Mouse (Mus musculus): ENCODE measurements around the gene Lmod3. TPM values are rescaled to one million over a fixed set of nuclear protein-coding genes. Genes with fewer than 3 reads are reported as not detected.

Gene Lmod3
- polyA plus RNA-seq, 1 experiment from 2014 or later = not detected

DNA sequence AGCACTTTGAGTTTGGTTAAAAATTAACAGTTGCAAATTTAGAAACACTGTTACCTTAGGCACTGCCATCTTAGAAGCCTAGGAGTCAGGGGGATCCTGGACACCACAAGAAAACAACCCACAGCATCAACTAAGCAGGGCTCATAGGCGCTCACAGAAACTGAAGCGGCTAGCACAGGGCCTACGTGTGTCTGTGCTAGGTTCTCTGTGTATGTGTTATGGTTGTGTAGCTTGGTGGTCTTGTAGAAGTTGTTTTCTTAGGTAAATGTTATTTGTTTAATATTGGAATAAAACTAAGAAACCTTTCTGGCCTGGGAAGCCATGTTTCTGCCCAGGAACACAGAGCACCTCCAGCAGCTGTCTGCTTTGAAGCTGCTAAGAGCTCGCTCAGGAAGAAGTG lies 42.8 kb downstream of the Lmod3 start:
- Histone ChIP-seq H3K4me2 (ENCODE audit: low read length) (no peak overlapping the region), H3K27me3 (replicated peaks; ENCODE audit: control insufficient read depth, insufficient read depth, low read length) (no peaks in the 10 kb centered on the region), H3K36me3 (ENCODE audit: control insufficient read depth, insufficient read depth, low read length) (no peaks in the 10 kb centered on the region), H3K4me1 (ENCODE audit: control insufficient read depth, insufficient read depth, low read depth, low read length) (peaks cover 12% of the 10 kb centered on the region), H3K27ac (ENCODE audit: low read depth, low read length) (no peak overlapping the region), H3K9ac (ENCODE audit: low read depth, low read length) (no peak overlapping the region), H3K9me3 (ENCODE audit: control insufficient read depth, low read length) (no peaks in the 10 kb centered on the region), H3K4me3 (ENCODE audit: low read length) (no peak overlapping the region)
- ATAC-seq = no peak
- whole genome bisulfite sequencing = 87% methylated on average over 4 of the region's 4 CpGs

DNA sequence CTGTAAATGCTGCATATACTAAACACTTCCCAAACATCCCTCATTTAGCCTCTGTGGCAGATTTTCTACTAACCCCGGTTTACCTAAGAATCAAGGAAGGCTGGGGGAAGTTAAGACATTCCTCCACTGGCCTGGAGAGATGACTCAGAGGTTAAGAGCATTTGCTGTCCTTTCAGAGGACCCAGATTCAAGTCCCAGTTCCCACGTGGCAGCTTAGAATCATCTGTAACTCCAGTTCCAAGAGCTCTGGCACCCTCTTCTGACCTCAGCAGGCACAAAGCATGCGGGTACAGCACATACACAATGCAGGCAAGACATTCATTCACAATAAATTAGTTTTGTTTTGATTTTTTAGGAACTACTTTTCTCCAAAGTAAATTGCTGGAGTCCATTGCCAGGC lies 43.4 kb downstream of the Lmod3 start:
- no peak for ATAC-seq
- Histone ChIP-seq H3K27me3 (replicated peaks; ENCODE audit: control insufficient read depth, insufficient read depth, low read length) (no peaks in the 10 kb centered on the region), H3K4me3 (ENCODE audit: low read length) (no peak overlapping the region), H3K27ac (ENCODE audit: low read depth, low read length) (no peak overlapping the region), H3K4me1 (ENCODE audit: control insufficient read depth, insufficient read depth, low read depth, low read length) (peaks cover 17% of the 10 kb centered on the region), H3K36me3 (ENCODE audit: control insufficient read depth, insufficient read depth, low read length) (no peaks in the 10 kb centered on the region), H3K4me2 (ENCODE audit: low read length) (no peak overlapping the region), H3K9me3 (ENCODE audit: control insufficient read depth, low read length) (no peaks in the 10 kb centered on the region), H3K9ac (ENCODE audit: low read depth, low read length) (no peak overlapping the region)
- WGBS = 46% methylated on average over 3 of the region's 3 CpGs

DNA sequence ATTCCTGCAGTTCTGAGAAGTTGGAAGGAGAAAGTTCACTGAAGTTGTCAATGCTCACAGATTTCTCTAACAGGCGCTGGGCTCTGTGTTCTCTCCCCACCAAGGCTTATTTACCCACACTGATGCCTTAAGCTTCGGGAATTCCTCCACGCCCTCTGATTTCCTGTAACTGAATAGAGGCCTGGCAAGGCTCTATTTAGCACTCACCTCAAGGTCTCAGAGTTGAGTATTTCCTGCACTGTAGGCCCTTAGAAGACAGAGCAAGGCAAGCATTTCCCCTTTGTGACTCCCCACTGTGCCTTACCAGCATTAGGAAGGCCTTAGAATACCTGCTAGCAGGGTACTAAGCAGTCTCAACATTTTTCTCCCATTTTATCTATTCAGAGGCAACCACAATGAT lies 44.2 kb downstream of the Lmod3 start:
- H3K4me3 ChIP-seq (ENCODE audit: low read length) = no peak overlapping the region
- no peak for ATAC-seq
- H3K4me2 ChIP-seq (ENCODE audit: low read length) = no peak overlapping the region
- H3K36me3 ChIP-seq (ENCODE audit: control insufficient read depth, insufficient read depth, low read length) = no peaks in the 10 kb centered on the region
- no peak overlapping the region for H3K27ac ChIP-seq (ENCODE audit: low read depth, low read length)
- H3K4me1 ChIP-seq (ENCODE audit: control insufficient read depth, insufficient read depth, low read depth, low read length) = peaks cover 19% of the 10 kb centered on the region
- H3K9ac ChIP-seq (ENCODE audit: low read depth, low read length) = no peak overlapping the region
- H3K9me3 ChIP-seq (ENCODE audit: control insufficient read depth, low read length) = no peaks in the 10 kb centered on the region
- WGBS = 34% methylated on average over 3 of the region's 3 CpGs
- no peaks in the 10 kb centered on the region for H3K27me3 ChIP-seq (replicated peaks; ENCODE audit: control insufficient read depth, insufficient read depth, low read length)

DNA sequence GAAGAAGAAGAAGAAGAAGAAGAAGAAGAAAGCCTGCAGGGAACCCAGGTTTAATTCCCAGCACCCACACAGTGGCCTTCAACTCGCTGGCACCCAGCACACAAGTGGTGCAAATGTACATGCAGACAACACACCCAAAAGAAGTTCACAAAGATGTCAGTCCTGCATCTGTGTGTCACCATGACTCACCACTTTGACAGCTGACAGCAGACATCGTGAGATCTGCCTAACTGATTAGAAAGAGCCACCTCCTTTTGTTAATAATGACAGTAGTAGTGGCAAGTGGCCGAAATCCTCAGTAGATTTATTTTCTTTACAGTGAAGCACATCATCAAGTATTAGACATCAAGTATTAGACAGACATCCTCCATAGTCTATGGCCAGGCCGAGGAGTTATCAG lies 45.5 kb downstream of the Lmod3 start:
- H3K9ac ChIP-seq (ENCODE audit: low read depth, low read length) = no peak overlapping the region
- ATAC-seq = no peak
- no peak overlapping the region for H3K4me3 ChIP-seq (ENCODE audit: low read length)
- no peak overlapping the region for H3K4me2 ChIP-seq (ENCODE audit: low read length)
- H3K4me1 ChIP-seq (ENCODE audit: control insufficient read depth, insufficient read depth, low read depth, low read length) = peaks cover 13% of the 10 kb centered on the region
- WGBS = 77% methylated on average over 4 of the region's 4 CpGs
- H3K27ac ChIP-seq (ENCODE audit: low read depth, low read length) = no peak overlapping the region
- no peaks in the 10 kb centered on the region for H3K9me3 ChIP-seq (ENCODE audit: control insufficient read depth, low read length)
- H3K36me3 ChIP-seq (ENCODE audit: control insufficient read depth, insufficient read depth, low read length) = no peaks in the 10 kb centered on the region
- H3K27me3 ChIP-seq (replicated peaks; ENCODE audit: control insufficient read depth, insufficient read depth, low read length) = no peaks in the 10 kb centered on the region

DNA sequence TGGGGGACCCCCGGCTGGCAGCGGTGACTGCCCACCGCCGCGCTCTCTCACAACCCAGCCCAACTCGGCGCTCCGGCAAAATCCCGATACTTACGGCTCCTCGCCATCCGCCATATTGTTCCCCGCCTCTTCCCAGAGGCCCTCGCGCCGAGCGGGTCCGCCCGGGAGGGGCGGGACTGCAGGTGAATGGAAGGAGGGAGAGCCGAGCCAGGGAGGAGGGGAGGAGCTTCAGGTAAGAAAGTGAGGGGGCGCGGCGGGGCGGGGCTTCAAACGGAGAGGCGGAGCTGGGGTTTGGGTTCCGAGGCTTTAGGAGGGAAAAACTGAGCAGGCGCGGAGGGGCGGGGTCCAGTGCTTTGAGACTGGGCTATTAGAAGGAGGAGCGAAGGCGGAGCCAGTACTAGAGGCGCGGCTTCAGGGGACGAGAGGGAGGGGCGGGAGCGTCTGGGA lies 47.1 kb downstream of the Lmod3 start, which contains the start of gene Uba3:
Gene Uba3, minus strand, starts transcription at position 209 of the 447 bp plus-strand sequence.
- Histone ChIP-seq H3K4me3 (ENCODE audit: low read length) (peak within 1 kb of the TSS; percentile 94), H3K4me2 (ENCODE audit: low read length) (peak within 1 kb of the TSS; percentile 73), H3K27me3 (replicated peaks; ENCODE audit: control insufficient read depth, insufficient read depth, low read length) (no peaks in the 10 kb centered on the region), H3K36me3 (ENCODE audit: control insufficient read depth, insufficient read depth, low read length) (no peaks in the 10 kb centered on the region), H3K27ac (ENCODE audit: low read depth, low read length) (peak within 1 kb of the TSS; percentile 84), H3K4me1 (ENCODE audit: control insufficient read depth, insufficient read depth, low read depth, low read length) (peaks cover 9% of the 10 kb centered on the region), H3K9me3 (ENCODE audit: control insufficient read depth, low read length) (no peaks in the 10 kb centered on the region), H3K9ac (ENCODE audit: low read depth, low read length) (peak within 1 kb of the TSS; percentile 95)
- WGBS = 1% methylated on average over 35 of the region's 38 CpGs
- peak; percentile 98 for ATAC-seq

DNA sequence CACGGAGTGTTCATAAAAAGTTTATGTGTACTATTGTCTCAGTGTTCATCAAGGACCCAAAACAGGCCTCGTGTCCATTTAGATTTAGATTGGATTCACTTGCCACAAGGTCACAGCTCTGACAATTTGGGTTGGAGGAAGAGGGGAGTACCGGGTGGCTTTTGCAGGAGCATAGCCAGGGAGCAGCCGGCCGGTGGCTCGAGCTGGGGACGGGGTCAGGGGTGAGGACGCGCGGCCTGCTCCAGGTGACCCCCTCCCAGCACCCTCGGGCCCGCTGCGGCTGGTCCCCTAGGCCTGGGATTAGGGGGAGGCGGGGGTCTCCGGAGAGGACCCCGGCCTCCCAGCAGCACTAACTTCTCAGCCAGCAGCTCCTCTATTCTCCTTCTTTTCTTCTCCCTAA lies 47.6 kb downstream of the Lmod3 start:
- ATAC-seq = peak; percentile 59
- Histone ChIP-seq H3K9me3 (ENCODE audit: control insufficient read depth, low read length) (no peaks in the 10 kb centered on the region), H3K27ac (ENCODE audit: low read depth, low read length) (peak overlapping the region; percentile 84), H3K27me3 (replicated peaks; ENCODE audit: control insufficient read depth, insufficient read depth, low read length) (no peaks in the 10 kb centered on the region), H3K4me1 (ENCODE audit: control insufficient read depth, insufficient read depth, low read depth, low read length) (peaks cover 9% of the 10 kb centered on the region), H3K9ac (ENCODE audit: low read depth, low read length) (peak overlapping the region; percentile 95), H3K36me3 (ENCODE audit: control insufficient read depth, insufficient read depth, low read length) (no peaks in the 10 kb centered on the region), H3K4me3 (ENCODE audit: low read length) (peak overlapping the region; percentile 94), H3K4me2 (ENCODE audit: low read length) (peak overlapping the region; percentile 73)
- WGBS = under 1% methylated on average over 16 of the region's 16 CpGs

DNA sequence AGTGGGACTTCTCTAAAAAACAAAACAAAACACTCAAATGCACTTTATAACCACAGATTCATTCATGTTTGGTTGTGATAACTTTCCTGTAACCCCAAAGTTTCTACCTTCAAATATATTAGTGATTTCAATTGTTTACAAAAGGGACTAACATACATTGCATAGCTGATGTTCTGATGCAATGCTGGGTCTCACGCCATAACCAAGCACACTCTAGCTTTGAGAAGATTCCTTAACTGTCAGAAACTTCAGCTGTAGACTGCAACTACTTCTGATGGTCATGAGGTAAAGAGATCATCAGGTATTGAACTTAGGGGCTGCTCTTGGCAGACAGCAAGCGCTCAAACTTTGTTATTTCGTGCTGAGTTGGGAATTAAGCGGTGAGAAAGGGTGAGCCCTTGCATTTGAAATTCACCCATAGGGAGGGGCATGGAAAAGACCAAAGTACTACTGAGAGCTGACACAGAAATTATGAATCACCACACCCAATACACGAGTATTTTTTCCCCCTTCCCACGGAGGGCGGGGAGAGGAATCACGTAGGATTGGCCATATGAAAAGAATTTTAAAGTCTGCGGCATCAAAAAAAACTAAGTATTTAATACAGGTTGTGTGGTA lies 48.2 kb downstream of the Lmod3 start:
- peaks cover 9% of the 10 kb centered on the region for H3K4me1 ChIP-seq (ENCODE audit: control insufficient read depth, insufficient read depth, low read depth, low read length)
- no peak overlapping the region for H3K27ac ChIP-seq (ENCODE audit: low read depth, low read length)
- peak overlapping the region; percentile 95 for H3K9ac ChIP-seq (ENCODE audit: low read depth, low read length)
- 20% methylated on average over 9 of the region's 9 CpGs for WGBS
- no peak for ATAC-seq
- H3K4me2 ChIP-seq (ENCODE audit: low read length) = peak overlapping the region; percentile 73
- H3K4me3 ChIP-seq (ENCODE audit: low read length) = peak overlapping the region; percentile 94
- H3K27me3 ChIP-seq (replicated peaks; ENCODE audit: control insufficient read depth, insufficient read depth, low read length) = no peaks in the 10 kb centered on the region
- H3K36me3 ChIP-seq (ENCODE audit: control insufficient read depth, insufficient read depth, low read length) = no peaks in the 10 kb centered on the region
- no peaks in the 10 kb centered on the region for H3K9me3 ChIP-seq (ENCODE audit: control insufficient read depth, low read length)

DNA sequence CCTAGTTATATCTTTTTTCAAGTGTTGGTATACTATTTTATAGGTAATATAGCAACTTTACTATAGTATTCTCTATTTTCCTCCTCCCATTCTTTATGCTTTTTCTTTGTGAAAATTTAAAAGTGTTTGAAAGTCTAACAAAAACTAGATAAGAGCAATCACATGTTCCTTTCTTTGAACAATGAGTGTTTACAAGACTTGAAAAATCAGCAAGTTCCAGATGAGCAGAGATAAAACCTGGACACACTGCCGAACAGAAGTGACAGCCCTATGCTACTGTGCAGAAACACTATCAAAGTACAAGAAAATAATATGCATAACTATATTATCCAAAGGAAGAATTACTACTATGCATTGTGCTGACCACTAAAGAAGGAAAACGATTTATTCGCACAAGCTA lies 50.1 kb downstream of the Lmod3 start:
- H3K4me2 ChIP-seq (ENCODE audit: low read length) = no peak overlapping the region
- no peaks in the 10 kb centered on the region for H3K9me3 ChIP-seq (ENCODE audit: control insufficient read depth, low read length)
- H3K27ac ChIP-seq (ENCODE audit: low read depth, low read length) = no peak overlapping the region
- ATAC-seq = no peak
- no peaks in the 10 kb centered on the region for H3K27me3 ChIP-seq (replicated peaks; ENCODE audit: control insufficient read depth, insufficient read depth, low read length)
- H3K4me3 ChIP-seq (ENCODE audit: low read length) = no peak overlapping the region
- peaks cover 5% of the 10 kb centered on the region for H3K36me3 ChIP-seq (ENCODE audit: control insufficient read depth, insufficient read depth, low read length)
- no peak overlapping the region for H3K9ac ChIP-seq (ENCODE audit: low read depth, low read length)
- H3K4me1 ChIP-seq (ENCODE audit: control insufficient read depth, insufficient read depth, low read depth, low read length) = peaks cover 9% of the 10 kb centered on the region
- WGBS = 95% methylated on average over 3 of the region's 3 CpGs

DNA sequence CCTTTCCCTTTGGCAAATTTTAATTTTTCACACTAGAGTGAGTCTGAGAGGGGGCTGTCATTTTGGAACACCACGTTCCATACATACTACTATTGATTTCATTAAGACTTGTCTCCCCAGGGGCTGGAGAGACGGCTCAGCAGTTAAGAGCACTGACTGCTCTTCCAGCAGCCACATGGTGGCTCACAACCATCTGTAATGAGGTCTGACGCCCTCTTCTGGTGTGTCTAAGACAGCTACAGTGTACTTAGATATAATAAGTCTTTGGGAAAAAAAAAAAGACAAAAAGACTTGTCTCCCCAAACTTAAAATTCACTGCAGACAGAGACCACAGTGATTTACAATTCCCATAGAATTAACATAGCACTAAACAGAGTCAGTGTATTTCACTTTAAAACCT lies 52.1 kb downstream of the Lmod3 start:
- WGBS = 22% methylated on average over 3 of the region's 3 CpGs
- Histone ChIP-seq H3K27ac (ENCODE audit: low read depth, low read length) (no peak overlapping the region), H3K36me3 (ENCODE audit: control insufficient read depth, insufficient read depth, low read length) (peaks cover 16% of the 10 kb centered on the region), H3K9ac (ENCODE audit: low read depth, low read length) (no peak overlapping the region), H3K4me2 (ENCODE audit: low read length) (no peak overlapping the region), H3K4me1 (ENCODE audit: control insufficient read depth, insufficient read depth, low read depth, low read length) (peaks cover 9% of the 10 kb centered on the region), H3K9me3 (ENCODE audit: control insufficient read depth, low read length) (no peaks in the 10 kb centered on the region), H3K4me3 (ENCODE audit: low read length) (no peak overlapping the region), H3K27me3 (replicated peaks; ENCODE audit: control insufficient read depth, insufficient read depth, low read length) (no peaks in the 10 kb centered on the region)
- no peak for ATAC-seq

Measured in hindbrain, embryonic 16.5 days (tissue).